Mouse (Mus musculus) layer of hippocampus, adult 8-10 months (tissue): ENCODE measurements at regions not wholly inside any gene's neighbourhood (a gene's known extent, or its start where the extent isn't known, plus 50 kb on each side); places are given as distances from the start of the nearest gene placed in this dataset.

Experiments
- DNase-seq, 2 experiments: peaks; one replicate each; pipeline ENCODE4 v3.0.0; 2022; ENCODE audit warnings: low spot score in 2 of 2

DNA sequence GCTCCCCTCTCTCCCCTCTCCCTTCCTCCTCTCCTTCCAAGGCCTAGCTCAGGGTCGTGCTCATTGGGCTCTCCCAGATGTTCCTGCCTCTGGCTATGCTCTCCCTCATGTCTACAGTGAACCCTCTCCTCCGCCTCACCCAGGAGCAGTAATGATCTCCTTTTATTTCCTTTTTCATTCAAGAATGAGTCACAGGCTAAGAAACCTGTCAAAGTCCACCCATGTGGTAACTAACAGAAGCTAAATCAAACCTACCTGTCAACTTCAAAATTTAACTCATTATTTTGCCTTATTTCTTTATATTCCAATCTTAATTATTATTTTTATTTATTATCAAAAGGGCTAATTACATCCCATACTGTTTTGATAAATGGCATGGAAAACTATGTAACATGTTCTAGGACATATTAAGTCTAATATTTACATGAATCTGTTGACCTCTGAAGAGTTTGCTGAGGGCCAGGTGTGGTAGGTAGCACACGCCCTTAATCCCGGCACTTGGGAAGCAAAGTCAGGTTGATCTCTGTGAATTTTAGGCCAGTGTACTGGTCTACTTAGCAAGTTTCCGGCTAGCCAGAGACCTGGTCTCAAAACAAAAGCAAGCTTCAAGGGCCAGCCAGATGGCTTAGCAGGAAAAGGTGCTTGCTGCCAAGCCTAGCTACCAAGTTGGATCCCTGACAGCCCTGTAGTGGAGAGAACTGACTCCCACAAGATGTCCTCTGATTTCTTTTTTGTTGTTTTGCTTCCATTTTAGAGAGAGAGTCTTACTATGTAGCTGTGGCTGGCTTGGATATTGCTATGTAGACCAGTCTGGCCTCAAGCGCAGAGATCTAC lies 51.9 kb upstream of the Slc16a1 start:
- peak in 1 of 2 experiments; percentile 30 for DNase-seq

DNA sequence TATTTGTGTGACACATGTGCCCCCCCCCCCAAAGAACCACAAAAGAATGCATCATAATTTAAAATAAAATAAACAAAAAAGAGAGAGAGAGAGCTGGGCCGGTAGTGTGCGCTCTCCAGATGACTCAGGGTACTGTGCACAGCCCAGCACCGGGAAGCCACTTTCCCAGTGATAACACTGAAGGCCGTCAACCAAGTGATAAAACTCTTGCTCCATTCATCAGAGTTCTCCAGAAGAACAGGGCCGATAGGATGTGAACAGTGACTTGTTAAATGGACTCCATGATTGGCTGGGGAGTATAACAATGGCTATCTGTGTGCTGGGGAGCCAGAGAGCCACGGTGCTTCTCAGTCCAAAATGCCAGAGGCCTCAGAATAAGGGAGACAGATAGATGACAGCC lies 53.2 kb upstream of the Slc16a1 start:
- no peak for DNase-seq

DNA sequence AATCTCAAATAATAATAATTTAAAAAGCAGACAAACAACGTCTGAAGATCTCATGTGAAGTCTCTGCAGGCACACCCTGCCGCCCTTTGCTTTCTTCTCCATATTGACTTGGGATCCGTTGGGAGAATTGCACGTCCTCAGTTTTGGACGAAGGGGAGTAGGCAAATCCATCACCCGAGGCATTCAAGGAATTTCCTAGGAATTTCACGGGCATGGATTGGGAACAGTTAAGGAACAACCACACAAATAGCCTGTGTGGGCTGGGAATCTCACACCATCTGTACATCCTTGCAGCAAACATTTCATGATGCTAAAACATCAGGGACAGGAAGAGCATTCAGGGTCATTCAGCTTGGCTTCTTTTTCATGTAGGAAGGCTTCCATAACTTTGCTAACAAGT lies 55.2 kb upstream of the Slc16a1 start:
- DNase-seq: no peak

DNA sequence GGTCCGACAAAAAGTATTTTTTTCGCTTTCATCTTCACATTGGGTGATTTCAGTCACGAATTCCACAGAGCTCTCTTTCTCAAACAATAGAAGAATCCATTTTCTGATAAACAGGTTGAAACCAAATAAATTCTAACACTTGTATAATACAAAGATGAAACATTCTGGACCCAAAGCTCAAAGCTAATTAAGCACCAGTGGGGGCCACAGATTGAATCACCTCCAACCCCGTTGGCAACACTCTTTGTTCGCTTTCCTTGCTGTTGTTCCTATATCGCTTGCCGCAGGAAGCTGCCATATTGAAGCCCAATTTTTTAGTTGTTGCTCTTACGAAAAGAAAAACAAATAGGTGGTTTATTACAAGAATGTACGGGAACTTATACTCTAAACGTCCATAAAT lies 55.9 kb upstream of the Slc16a1 start:
- DNase-seq: no peak

- no peak for DNase-seq
Observed at GRCm38 (mm10) chr3:104579186-104579585, 59.3 kb upstream of the Slc16a1 start.

DNA sequence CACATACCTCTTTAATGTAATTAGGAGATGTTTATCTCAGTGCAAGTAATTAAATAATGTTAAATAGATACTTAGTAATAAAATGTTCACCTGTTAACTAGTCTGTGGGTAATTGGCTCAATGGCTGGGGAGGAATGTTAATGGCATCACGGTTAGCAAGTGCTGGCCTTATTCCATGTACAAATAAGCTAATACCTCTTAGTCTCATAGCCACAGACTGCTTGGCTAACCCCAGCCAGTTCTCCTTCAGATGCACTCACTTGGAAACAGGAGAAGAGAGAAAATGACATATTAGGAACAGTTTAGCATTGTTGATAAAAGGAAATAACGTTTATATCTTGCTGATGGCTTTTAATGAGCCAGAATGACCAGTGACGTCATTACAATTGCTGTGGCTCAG lies 60.1 kb upstream of the Slc16a1 start:
- DNase-seq: no peak

- no peak for DNase-seq
Observed at GRCm38 (mm10) chr3:104577228-104577927, 61.1 kb upstream of the Slc16a1 start.

GRCm38 (mm10) chr3:104573277-104573940 lies 61.7 kb upstream of the Lrig2 start:
- no peak for DNase-seq

GRCm38 (mm10) chr3:104571935-104572631 lies 60.4 kb upstream of the Lrig2 start:
- DNase-seq: no peak

DNA sequence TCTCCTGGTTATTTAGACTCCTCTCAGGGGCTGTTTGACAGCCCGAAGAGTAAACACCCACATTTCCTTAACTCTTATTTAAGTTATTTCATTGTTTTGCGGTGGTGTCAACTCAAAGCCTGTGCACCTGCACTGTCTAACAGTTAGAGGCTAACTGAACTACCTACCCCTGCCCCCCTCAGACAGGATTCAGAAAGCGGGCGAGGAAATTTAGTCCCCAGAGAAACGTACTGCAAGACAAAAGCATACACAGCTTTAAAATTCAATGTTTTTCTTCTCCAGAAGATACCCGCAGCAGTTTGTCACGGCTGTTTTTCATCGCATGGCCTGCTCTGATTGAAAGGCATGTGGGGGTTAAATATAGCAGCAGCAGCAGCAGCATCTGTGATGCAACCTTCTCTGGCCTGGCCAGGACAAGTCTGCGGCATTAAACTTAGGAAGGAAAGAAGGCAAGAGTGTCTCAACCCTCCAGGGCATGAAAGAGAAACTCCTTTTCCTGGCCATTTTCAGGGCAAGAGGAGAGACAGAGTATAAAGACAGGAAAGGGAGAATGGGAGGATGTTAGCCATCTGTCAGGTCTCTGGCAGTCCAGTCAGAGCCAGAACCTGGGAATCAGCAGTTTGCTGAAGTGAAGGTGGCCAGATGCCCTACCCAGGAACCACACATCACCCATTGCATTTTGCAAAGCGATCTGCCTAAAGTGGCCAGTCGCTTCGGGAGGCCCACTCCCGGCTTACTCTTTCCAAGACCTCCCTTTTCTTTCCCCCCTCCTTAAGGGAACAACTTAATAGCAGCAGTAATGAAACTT lies 53.9 kb upstream of the Lrig2 start:
- no peak for DNase-seq

GRCm38 (mm10) chr3:104564857-104565256 lies 53.1 kb upstream of the Lrig2 start:
- no peak for DNase-seq

GRCm38 (mm10) chr3:104561567-104561966 lies 49.8 kb upstream of the Lrig2 start:
- no peak for DNase-seq
